Mouse (Mus musculus) left cerebral cortex, adult 2 months (tissue): Measurements from ENCODE around the gene Cacna1i. TPM values are rescaled to one million over a fixed set of nuclear protein-coding genes. Genes with fewer than 3 reads are reported as not detected.
A peak's percentile ranks its signal among the peaks of the same experiment; 100 is the strongest.

Experiments used
- DNase-seq, 2 experiments: peaks; one replicate each; pipeline ENCODE4 v3.0.0; 2021 to 2022; ENCODE audit warnings: low spot score in 2 of 2, mixed read lengths in 1 of 2; ENCODE audit errors: extremely low spot score in 1 of 2
- H3K27ac ChIP-seq: fragments of 200-600 bp; 2 replicates; pipeline ENCODE4 v1.8.1; 2022
- H3K4me3 ChIP-seq: fragments of 200-600 bp; 2 replicates; pipeline ENCODE4 v1.8.1; 2022
- CTCF ChIP-seq: fragments of 200-600 bp; IDR thresholded peaks from 2 replicates; pipeline ENCODE4 v1.8.1; 2022; ENCODE audit warnings: antibody characterized with exemption, mild to moderate bottlenecking, moderate library complexity
- intact Hi-C: fragments of 180-260 bp; cut with DNase I; formaldehyde crosslinking; loops from one replicate; pipeline ENCODE4 v1.15.1; 2025
- total RNA-seq, 2 experiments: library from RNA; stranded (reverse); gene quantifications; 2 replicates each; pipeline ENCODE4 v1.2.3; 2021

Cacna1i gene
- total RNA-seq, 2 experiments from 2014 or later = 72.7 to 75.9 TPM

- TF ChIP-seq CTCF = no peak
- Histone ChIP-seq H3K4me3 (no peak overlapping the region), H3K27ac (no peak overlapping the region)
- no peak for DNase-seq
- intact Hi-C loops = loop anchor here (10.0 kb wide), 1 partner anchor 272 kb away; no protein-coding TSS in a partner anchor
Observed at GRCm38 (mm10) chr15:80342394-80342793, 55.4 kb downstream of the Cacna1i start.

- no peak overlapping the region for H3K27ac ChIP-seq
- DNase-seq = no peak
- TF ChIP-seq CTCF = no peak
- intact Hi-C loops = loop anchor here (10.0 kb wide), 1 partner anchor 272 kb away; no protein-coding TSS in a partner anchor
- H3K4me3 ChIP-seq = no peak overlapping the region
Observed at GRCm38 (mm10) chr15:80343031-80343430, 56.0 kb downstream of the Cacna1i start.

GRCm38 (mm10) chr15:80343731-80344130, 56.7 kb downstream of the Cacna1i start:
- Histone ChIP-seq H3K4me3 (no peak overlapping the region), H3K27ac (no peak overlapping the region)
- intact Hi-C loops = loop anchor here (10.0 kb wide), 1 partner anchor 271 kb away; no protein-coding TSS in a partner anchor
- DNase-seq = no peak
- no peak for TF ChIP-seq CTCF

- intact Hi-C loops = loop anchor here (10.0 kb wide), 1 partner anchor 268 kb away; no protein-coding TSS in a partner anchor
- TF ChIP-seq CTCF = no peak
- Histone ChIP-seq H3K4me3 (no peak overlapping the region), H3K27ac (no peak overlapping the region)
- no peak for DNase-seq
Observed at GRCm38 (mm10) chr15:80346510-80346909, 59.5 kb downstream of the Cacna1i start.

- intact Hi-C loops = no loop called here
- TF ChIP-seq CTCF = no peak
- DNase-seq = no peak
- Histone ChIP-seq H3K4me3 (no peak overlapping the region), H3K27ac (no peak overlapping the region)
Observed at GRCm38 (mm10) chr15:80350431-80350830, 63.4 kb downstream of the Cacna1i start.

- H3K4me3 ChIP-seq = no peak overlapping the region
- TF ChIP-seq CTCF = no peak
- intact Hi-C loops = no loop called here
- no peak overlapping the region for H3K27ac ChIP-seq
- peak in 1 of 2 experiments; percentile 35 for DNase-seq
Observed at GRCm38 (mm10) chr15:80358798-80359197, 71.8 kb downstream of the Cacna1i start.

- no peak for DNase-seq
- intact Hi-C loops = loop anchor here (5.0 to 10.0 kb wide), 2 partner anchors 270 to 333 kb away; no protein-coding TSS in a partner anchor
- Histone ChIP-seq H3K27ac (no peak overlapping the region), H3K4me3 (no peak overlapping the region)
- TF ChIP-seq CTCF = no peak
Observed at GRCm38 (mm10) chr15:80361780-80362508, 74.9 kb downstream of the Cacna1i start.

- no peak for DNase-seq
- intact Hi-C loops = loop anchor here (5.0 to 10.0 kb wide), 2 partner anchors 270 to 332 kb away; no protein-coding TSS in a partner anchor
- no peak overlapping the region for H3K27ac ChIP-seq
Observed at GRCm38 (mm10) chr15:80362509-80363172, 75.6 kb downstream of the Cacna1i start.

GRCm38 (mm10) chr15:80363821-80364715, 77.0 kb downstream of the Cacna1i start:
- TF ChIP-seq CTCF = no peak
- peak; percentile 32 to 35 for DNase-seq
- Histone ChIP-seq H3K4me3 (no peak overlapping the region), H3K27ac (peak overlapping the region; percentile 18; the same call in 1 of the 2 replicates)
- intact Hi-C loops = loop anchor here (5.0 to 10.0 kb wide), 2 partner anchors 268 to 331 kb away; no protein-coding TSS in a partner anchor

More at GRCm38 (mm10) chr15:80362509-80363172, 75.6 kb downstream of the Cacna1i start:
- H3K4me3 ChIP-seq = no peak overlapping the region
- TF ChIP-seq CTCF = no peak

GRCm38 (mm10) chr15:80366899-80367298, 79.9 kb downstream of the Cacna1i start:
- intact Hi-C loops = loop anchor here (10.0 kb wide), 1 partner anchor 328 kb away; no protein-coding TSS in a partner anchor
- DNase-seq = no peak
- no peak for TF ChIP-seq CTCF
- Histone ChIP-seq H3K27ac (no peak overlapping the region), H3K4me3 (no peak overlapping the region)
